Mouse (Mus musculus) thymus, adult 2 months (tissue): ENCODE measurements around the gene Slc16a5. TPM values are rescaled to one million over a fixed set of nuclear protein-coding genes. Genes with fewer than 3 reads are reported as not detected.
"Not testable (repeated sequence)": the region's sequence is repeated elsewhere in the genome, so short reads cannot be mapped to it uniquely, and the experiment has no call there.

ENCODE experiments used
- DNase-seq: peaks from one replicate; pipeline ENCODE4 v3.0.0; 2021
- H3K27ac ChIP-seq: fragments of 200-500 bp; 2 replicates; pipeline ENCODE4 v1.5.1; 2012; ENCODE audit warnings: low read length, control low read depth; ENCODE audit not compliant: control insufficient read depth, insufficient read depth
- H3K27me3 ChIP-seq: fragments of 200-500 bp; 2 replicates; pipeline ENCODE4 v1.6.1; 2012; ENCODE audit warnings: mild to moderate bottlenecking, low read length, moderate library complexity, mixed read lengths; ENCODE audit not compliant: control insufficient read depth, insufficient read depth
- H3K36me3 ChIP-seq: fragments of 200-500 bp; 2 replicates; pipeline ENCODE4 v1.6.1; 2012; ENCODE audit warnings: mild to moderate bottlenecking, low read length, moderate library complexity; ENCODE audit not compliant: control insufficient read depth, insufficient read depth
- H3K4me1 ChIP-seq: fragments of 200-500 bp; replicated peaks from 2 replicates; pipeline ENCODE4 v1.6.1; 2012; ENCODE audit warnings: low read length; ENCODE audit not compliant: control insufficient read depth, insufficient read depth
- H3K4me3 ChIP-seq: fragments of 200-500 bp; 2 replicates; pipeline ENCODE4 v1.5.1; 2012; ENCODE audit warnings: mild to moderate bottlenecking, low read length, control low read depth, moderate library complexity; ENCODE audit not compliant: control insufficient read depth, insufficient read depth
- CTCF ChIP-seq: fragments of 200-500 bp; IDR thresholded peaks from 2 replicates; pipeline ENCODE4 v1.5.1; 2012; ENCODE audit warnings: mild to moderate bottlenecking, control low read depth, low read length, moderate library complexity, borderline replicate concordance; ENCODE audit not compliant: control insufficient read depth, poor library complexity, insufficient read depth; ENCODE audit errors: extremely low read depth
- POLR2A ChIP-seq: fragments of 200-500 bp; IDR thresholded peaks from 2 replicates; pipeline ENCODE4 v1.6.1; 2012; ENCODE audit warnings: mild to moderate bottlenecking, low read length, control low read depth, moderate library complexity; ENCODE audit not compliant: control insufficient read depth, poor library complexity, insufficient read depth; ENCODE audit errors: extremely low read depth
- WGBS: fragments of 180-500 bp; shearing (Covaris S2); methylation state at CpG from one replicate; pipeline ENCODE4 v1.1.7; 2018; 5-methylcytosine and 5-hydroxymethylcytosine counted together
- polyA plus RNA-seq: library from polyadenylated mRNA; depleted of rRNA; stranded (reverse); fragments of >200 nt; gene quantifications from 2 replicates; pipeline ENCODE4 v1.2.3, GENCODE M21; 2012

Gene Slc16a5
- polyA plus RNA-seq, 1 experiment = 456 TPM

GRCm38 (mm10) chr11:115485155-115485554, 22.9 kb downstream of the Slc16a5 start:
- Histone ChIP-seq H3K36me3 (peaks cover 28% of the 10 kb centered on the region), H3K4me1 (peaks cover 14% of the 10 kb centered on the region), H3K4me3 (no peak overlapping the region), H3K27me3 (no peaks in the 10 kb centered on the region), H3K27ac (no peak overlapping the region)
- DNase-seq = no peak
- 96% methylated on average over 12 of the region's 12 CpGs for WGBS
- TF ChIP-seq CTCF (no peak), POLR2A (no peak)

DNA sequence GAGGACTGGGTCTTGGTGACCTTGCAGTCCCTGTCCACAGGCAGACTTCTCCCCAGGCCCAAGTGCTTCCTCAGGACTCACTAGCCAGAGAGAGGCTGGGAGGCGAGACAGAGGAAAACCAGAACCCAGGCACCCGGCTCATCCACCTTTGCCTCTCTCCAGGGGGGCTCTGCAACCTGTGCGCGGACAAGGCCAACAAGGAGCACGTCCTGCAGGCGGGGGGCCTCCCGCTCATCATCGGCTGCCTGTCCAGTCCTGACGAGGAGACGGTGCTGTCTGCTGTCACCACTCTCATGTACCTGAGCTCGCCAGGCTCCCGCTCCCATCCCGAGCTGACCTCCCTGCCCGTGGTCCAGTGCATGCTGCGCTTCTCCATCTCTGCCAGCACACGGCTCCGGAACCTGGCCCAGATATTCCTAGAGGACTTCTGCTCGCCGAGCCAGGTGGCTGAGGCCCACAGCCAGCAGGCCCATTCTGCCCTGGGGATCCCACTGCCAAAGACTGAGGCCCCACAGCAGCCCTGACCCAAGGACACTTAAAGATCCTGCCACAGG, 26.4 kb downstream of the Slc16a5 start:
- 94% methylated on average over 19 of the region's 19 CpGs for WGBS
- peaks cover 28% of the 10 kb centered on the region for H3K36me3 ChIP-seq
- no peak overlapping the region for H3K27ac ChIP-seq
- no peak overlapping the region for H3K4me3 ChIP-seq
- no peaks in the 10 kb centered on the region for H3K27me3 ChIP-seq
- no peak for DNase-seq
- peaks cover 14% of the 10 kb centered on the region for H3K4me1 ChIP-seq
- no peak for TF ChIP-seq CTCF
- TF ChIP-seq POLR2A = no peak

DNA sequence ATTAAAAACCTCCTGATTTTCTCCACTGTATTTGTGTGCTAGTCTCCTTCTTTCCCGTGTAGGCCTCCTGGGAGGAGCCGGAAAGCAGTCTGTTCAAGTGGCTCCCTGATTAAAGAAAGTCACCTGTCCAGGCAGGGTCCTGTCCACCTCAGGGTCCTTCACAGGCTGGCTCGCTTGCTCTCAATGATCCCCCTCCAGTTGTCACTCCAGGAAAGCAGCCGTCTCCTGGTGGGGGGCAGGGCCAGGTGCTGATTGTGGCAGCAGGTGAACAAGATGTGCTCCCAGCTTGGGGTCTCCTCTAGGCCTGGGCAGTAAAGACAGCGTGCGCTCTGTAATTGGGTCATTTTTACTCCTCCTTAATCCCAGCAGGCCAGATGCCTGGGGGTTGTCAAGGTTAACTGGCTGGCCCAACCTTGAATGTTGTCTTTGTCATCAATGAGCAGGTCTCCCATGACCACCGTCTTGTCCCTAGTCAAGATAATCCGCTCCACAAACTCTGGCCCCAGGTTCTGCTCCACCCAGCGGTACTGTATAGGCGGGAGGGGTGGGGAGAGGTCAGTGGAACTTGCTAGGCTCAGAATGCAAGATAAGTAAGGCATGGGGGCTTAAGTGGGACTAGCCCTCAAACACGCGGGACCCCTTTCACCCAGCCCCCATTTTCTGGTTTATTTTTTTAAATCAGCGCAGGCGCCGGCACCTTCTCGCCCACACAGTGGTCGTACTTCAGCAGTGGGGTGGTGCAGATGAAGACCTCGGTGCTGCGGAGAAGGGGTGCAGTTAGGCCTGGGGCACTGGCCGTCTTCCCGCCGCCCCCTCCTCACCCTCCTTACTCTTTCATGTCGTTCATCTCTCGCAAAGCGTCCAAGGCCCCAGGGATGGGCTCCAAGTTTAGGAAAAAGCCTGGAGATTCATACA, 28.4 kb downstream of the Slc16a5 start:
- Histone ChIP-seq H3K4me1 (peaks cover 14% of the 10 kb centered on the region), H3K27ac (no peak overlapping the region), H3K4me3 (peak overlapping the region; percentile 79), H3K36me3 (peaks cover 16% of the 10 kb centered on the region), H3K27me3 (no peaks in the 10 kb centered on the region)
- DNase-seq = no peak
- TF ChIP-seq CTCF = no peak
- no peak for TF ChIP-seq POLR2A
- WGBS = 53% methylated on average over 25 of the region's 25 CpGs

DNA sequence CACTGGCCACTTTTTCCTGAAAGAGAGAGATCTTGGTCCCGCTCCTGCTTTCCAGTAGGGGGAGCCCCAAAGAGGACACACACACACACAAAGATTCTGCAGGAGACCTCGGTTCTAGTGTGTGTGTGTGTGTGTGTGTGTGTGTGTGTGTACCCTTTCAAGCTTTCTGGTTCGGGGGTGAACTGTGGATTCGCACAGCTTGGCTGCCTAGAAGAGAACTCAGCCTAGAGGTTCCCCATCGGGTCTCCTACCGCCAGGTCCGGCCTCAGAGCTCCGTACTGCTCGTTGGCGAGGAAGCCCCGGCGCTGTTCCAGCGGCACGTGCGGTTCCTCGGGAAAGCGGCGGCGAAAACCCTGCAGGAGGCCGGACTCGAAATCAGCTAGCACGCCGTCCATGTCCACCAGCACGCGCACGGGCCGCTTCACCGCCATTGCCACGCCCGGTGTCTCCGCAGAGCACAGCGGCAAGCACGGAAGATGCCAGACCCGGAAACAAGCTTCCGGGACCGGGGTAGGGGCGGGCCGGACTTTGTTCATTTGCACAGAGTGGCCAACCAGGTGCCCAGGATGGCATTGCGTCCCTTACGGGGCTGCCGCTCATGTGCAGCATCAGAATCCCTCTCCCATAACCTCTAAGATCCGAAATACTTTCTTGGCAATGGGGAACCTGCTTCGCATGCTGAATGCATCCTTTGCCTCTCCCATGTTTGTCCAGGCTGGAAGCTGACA, 29.2 kb downstream of the Slc16a5 start, which contains the start of gene Nt5c:
Nt5c (minus strand) TSS at position 507 of the 728 bp plus-strand sequence.
- Histone ChIP-seq H3K4me1 (peaks cover 14% of the 10 kb centered on the region), H3K4me3 (peak within 1 kb of the TSS; percentile 79), H3K36me3 (peaks cover 16% of the 10 kb centered on the region), H3K27ac (peak within 1 kb of the TSS; percentile 45; the same call in 1 of the 2 replicates), H3K27me3 (no peaks in the 10 kb centered on the region)
- peak; percentile 85 for DNase-seq
- under 1% methylated on average over 43 of the region's 43 CpGs for WGBS
- TF ChIP-seq CTCF = no peak; the same call in 1 of the 2 replicates
- TF ChIP-seq POLR2A = peak; percentile 82

DNA sequence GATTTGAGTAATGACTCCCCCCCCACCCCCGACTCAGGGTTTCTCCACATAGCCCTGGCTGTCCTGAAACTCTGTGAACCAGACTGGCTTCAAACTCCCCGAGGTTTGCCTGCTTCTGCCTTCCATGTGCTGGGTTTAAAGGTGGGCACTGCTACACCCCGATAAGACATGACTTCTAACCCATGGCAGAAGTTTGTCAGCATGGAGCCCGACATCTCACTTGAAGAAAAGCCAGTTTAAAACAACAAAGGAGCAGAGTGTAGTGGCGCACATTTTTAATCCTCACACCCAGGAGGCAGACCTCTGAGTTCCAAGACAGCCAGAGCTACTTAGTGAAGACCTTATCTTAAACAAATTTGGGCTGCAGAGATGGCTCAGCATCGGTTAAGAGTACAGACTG, 30.1 kb downstream of the Slc16a5 start:
- H3K4me1 ChIP-seq = peaks cover 14% of the 10 kb centered on the region
- no peak overlapping the region for H3K27ac ChIP-seq
- no peak for DNase-seq
- 40% methylated on average over 6 of the region's 6 CpGs for WGBS
- peaks cover 23% of the 10 kb centered on the region for H3K36me3 ChIP-seq
- TF ChIP-seq CTCF = no peak
- TF ChIP-seq POLR2A = no peak
- H3K27me3 ChIP-seq = no peaks in the 10 kb centered on the region
- no peak overlapping the region for H3K4me3 ChIP-seq

DNA sequence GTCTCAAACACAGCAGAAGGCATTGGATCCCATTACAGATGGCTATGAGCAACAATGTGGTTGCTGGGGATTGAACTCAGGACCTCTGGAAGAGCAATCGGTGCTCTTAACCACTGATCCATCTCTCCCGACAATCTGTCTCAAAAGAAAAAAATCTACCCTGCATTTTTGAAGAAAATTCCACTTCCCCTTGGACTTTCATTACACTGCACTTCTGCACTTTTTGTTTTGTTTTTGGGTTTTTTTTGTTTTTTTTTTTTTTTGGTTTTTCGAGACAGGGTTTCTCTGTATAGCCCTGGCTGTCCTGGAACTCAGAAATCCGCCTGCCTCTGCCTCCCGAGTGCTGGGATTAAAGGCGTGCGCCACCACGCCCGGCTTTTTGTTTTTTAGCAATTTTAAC, 34.3 kb downstream of the Slc16a5 start:
- not testable (repeated sequence) for DNase-seq, H3K4me3 ChIP-seq, H3K4me1 ChIP-seq, H3K27ac ChIP-seq, H3K27me3 ChIP-seq
- 93% methylated on average over 9 of the region's 9 CpGs for WGBS
- H3K36me3 ChIP-seq = peaks cover 48% of the 10 kb centered on the region
